Mouse (Mus musculus) limb, embryonic 10.5 days (tissue): Measurements from ENCODE around the gene Smim14. TPM values are rescaled to one million over a fixed set of nuclear protein-coding genes. Genes with fewer than 3 reads are reported as not detected.
A peak's percentile ranks its signal among the peaks of the same experiment; 100 is the strongest.

ENCODE experiments used
- DNase-seq: peaks from one replicate; pipeline ENCODE4 v3.0.0-alpha.2; 2017; ENCODE audit warnings: low spot score
- H3K27ac ChIP-seq: fragments of 300-500 bp; sonication (generic); 2 replicates; pipeline ENCODE4 v1.5.1; 2016; ENCODE audit warnings: mild to moderate bottlenecking
- H3K27me3 ChIP-seq: fragments of 300-500 bp; sonication (generic); 2 replicates; pipeline ENCODE4 v1.6.1; 2016; ENCODE audit warnings: low read depth, mild to moderate bottlenecking; ENCODE audit not compliant: poor library complexity, severe bottlenecking
- H3K36me3 ChIP-seq: fragments of 300-500 bp; sonication (generic); 2 replicates; pipeline ENCODE4 v1.6.1; 2016; ENCODE audit warnings: mild to moderate bottlenecking, moderate library complexity
- H3K4me1 ChIP-seq: fragments of 300-500 bp; sonication (generic); 2 replicates; pipeline ENCODE4 v1.6.1; 2016
- H3K4me3 ChIP-seq: fragments of 300-500 bp; sonication (generic); 2 replicates; pipeline ENCODE4 v1.5.1; 2016; ENCODE audit warnings: mild to moderate bottlenecking, moderate library complexity
- H3K9me3 ChIP-seq: fragments of 300-500 bp; sonication (generic); replicated peaks from 2 replicates; pipeline ENCODE4 v1.6.1; 2016; ENCODE audit warnings: mild to moderate bottlenecking
- WGBS: fragments of 180-500 bp; shearing (Covaris S2); methylation state at CpG from one replicate; pipeline ENCODE4 v1.1.7; 2016; 5-methylcytosine and 5-hydroxymethylcytosine counted together
- polyA plus RNA-seq: library from polyadenylated mRNA; unstranded; fragments of >200 nt; fragmentation: Nextera tagmentation; extraction: Ambion mirVana; gene quantifications from 2 replicates; pipeline ENCODE4 v1.2.1, GENCODE M21; 2016

Gene Smim14
- polyA plus RNA-seq, 1 experiment from 2014 or later: 67.0 TPM

- no peaks in the 10 kb centered on the region for H3K4me1 ChIP-seq
- no peak overlapping the region for H3K27ac ChIP-seq
- H3K27me3 ChIP-seq: no peaks in the 10 kb centered on the region
- H3K36me3 ChIP-seq: no peaks in the 10 kb centered on the region
- no peak overlapping the region for H3K4me3 ChIP-seq
- no peak for DNase-seq
- WGBS: 84% methylated on average over 8 of the region's 8 CpGs
- H3K9me3 ChIP-seq: no peaks in the 10 kb centered on the region
Observed at GRCm38 (mm10) chr5:65508395-65508794, 28.6 kb downstream of the Smim14 start.

- Histone ChIP-seq H3K36me3 (no peaks in the 10 kb centered on the region), H3K4me3 (no peak overlapping the region), H3K27me3 (no peaks in the 10 kb centered on the region), H3K27ac (no peak overlapping the region), H3K9me3 (no peaks in the 10 kb centered on the region), H3K4me1 (no peaks in the 10 kb centered on the region)
- DNase-seq: peak; percentile 37
- WGBS: 11% methylated on average over 8 of the region's 8 CpGs
Observed at GRCm38 (mm10) chr5:65505786-65506185, 31.2 kb downstream of the Smim14 start.

GRCm38 (mm10) chr5:65501407-65501806 lies 35.6 kb downstream of the Smim14 start:
- H3K27ac ChIP-seq: no peak overlapping the region
- H3K4me1 ChIP-seq: no peaks in the 10 kb centered on the region
- H3K4me3 ChIP-seq: no peak overlapping the region
- WGBS: 93% methylated on average over 9 of the region's 9 CpGs
- H3K9me3 ChIP-seq: no peaks in the 10 kb centered on the region
- H3K27me3 ChIP-seq: no peaks in the 10 kb centered on the region
- DNase-seq: no peak
- H3K36me3 ChIP-seq: no peaks in the 10 kb centered on the region

- Histone ChIP-seq H3K9me3 (no peaks in the 10 kb centered on the region), H3K4me1 (no peaks in the 10 kb centered on the region), H3K27me3 (no peaks in the 10 kb centered on the region), H3K4me3 (no peak overlapping the region), H3K36me3 (no peaks in the 10 kb centered on the region), H3K27ac (no peak overlapping the region)
- no peak for DNase-seq
- 87% methylated on average over 7 of the region's 7 CpGs for WGBS
Observed at GRCm38 (mm10) chr5:65500231-65500630, 36.8 kb downstream of the Smim14 start.

GRCm38 (mm10) chr5:65492716-65493531 lies 44.1 kb downstream of the Smim14 start, which contains the start of gene Gm43552:
Gene Gm43552 (minus strand): TSS chr5:65492833.
- peak within 1 kb of the TSS; percentile 97 for H3K4me3 ChIP-seq
- peaks cover 5% of the 10 kb centered on the region; the same call in 1 of the 2 replicates for H3K27me3 ChIP-seq
- peak within 1 kb of the TSS; percentile 93 for H3K27ac ChIP-seq
- H3K9me3 ChIP-seq: no peaks in the 10 kb centered on the region
- under 1% methylated on average over 65 of the region's 69 CpGs for WGBS
- H3K4me1 ChIP-seq: peaks cover 13% of the 10 kb centered on the region
- H3K36me3 ChIP-seq: no peaks in the 10 kb centered on the region; the same call in 1 of the 2 replicates
- peak; percentile 92 for DNase-seq

GRCm38 (mm10) chr5:65491767-65492715 lies 44.9 kb downstream of the Smim14 start:
- H3K4me3 ChIP-seq: peak overlapping the region; percentile 97
- H3K4me1 ChIP-seq: peaks cover 13% of the 10 kb centered on the region
- DNase-seq: peak; percentile 77
- H3K9me3 ChIP-seq: no peaks in the 10 kb centered on the region
- under 1% methylated on average over 57 of the region's 57 CpGs for WGBS
- H3K36me3 ChIP-seq: no peaks in the 10 kb centered on the region; the same call in 1 of the 2 replicates
- H3K27ac ChIP-seq: peak overlapping the region; percentile 93
- peaks cover 5% of the 10 kb centered on the region; the same call in 1 of the 2 replicates for H3K27me3 ChIP-seq

GRCm38 (mm10) chr5:65489830-65490229 lies 47.2 kb downstream of the Smim14 start:
- DNase-seq: no peak
- Histone ChIP-seq H3K4me1 (peaks cover 16% of the 10 kb centered on the region), H3K4me3 (no peak overlapping the region), H3K9me3 (no peaks in the 10 kb centered on the region), H3K27ac (no peak overlapping the region), H3K27me3 (peaks cover 5% of the 10 kb centered on the region; the same call in 1 of the 2 replicates), H3K36me3 (no peaks in the 10 kb centered on the region; the same call in 1 of the 2 replicates)
- WGBS: 85% methylated on average over 4 of the region's 4 CpGs

- Histone ChIP-seq H3K27me3 (peaks cover 5% of the 10 kb centered on the region; the same call in 1 of the 2 replicates), H3K36me3 (no peaks in the 10 kb centered on the region; the same call in 1 of the 2 replicates), H3K27ac (no peak overlapping the region), H3K4me1 (peaks cover 16% of the 10 kb centered on the region), H3K4me3 (no peak overlapping the region), H3K9me3 (no peaks in the 10 kb centered on the region)
- no peak for DNase-seq
- 85% methylated on average over 7 of the region's 7 CpGs for WGBS
Observed at GRCm38 (mm10) chr5:65488725-65489124, 48.3 kb downstream of the Smim14 start.

GRCm38 (mm10) chr5:65487381-65487780 lies 49.6 kb downstream of the Smim14 start:
- Histone ChIP-seq H3K27me3 (peaks cover 5% of the 10 kb centered on the region; the same call in 1 of the 2 replicates), H3K27ac (no peak overlapping the region), H3K9me3 (no peaks in the 10 kb centered on the region), H3K36me3 (no peaks in the 10 kb centered on the region; the same call in 1 of the 2 replicates), H3K4me1 (peaks cover 12% of the 10 kb centered on the region), H3K4me3 (no peak overlapping the region)
- WGBS: 88% methylated on average over 10 of the region's 10 CpGs
- DNase-seq: no peak

- H3K9me3 ChIP-seq: no peaks in the 10 kb centered on the region
- no peak for DNase-seq
- peaks cover 5% of the 10 kb centered on the region; the same call in 1 of the 2 replicates for H3K27me3 ChIP-seq
- no peak overlapping the region for H3K27ac ChIP-seq
- no peaks in the 10 kb centered on the region; the same call in 1 of the 2 replicates for H3K36me3 ChIP-seq
- H3K4me3 ChIP-seq: no peak overlapping the region
- peaks cover 7% of the 10 kb centered on the region for H3K4me1 ChIP-seq
- 92% methylated on average over 2 of the region's 2 CpGs for WGBS
Observed at GRCm38 (mm10) chr5:65486514-65486913, 50.5 kb downstream of the Smim14 start.

- Histone ChIP-seq H3K27me3 (no peaks in the 10 kb centered on the region), H3K36me3 (no peaks in the 10 kb centered on the region), H3K4me1 (peaks cover 4% of the 10 kb centered on the region), H3K27ac (no peak overlapping the region), H3K4me3 (no peak overlapping the region), H3K9me3 (no peaks in the 10 kb centered on the region)
- whole genome bisulfite sequencing: 78% methylated on average over 4 of the region's 4 CpGs
- DNase-seq: no peak
Observed at GRCm38 (mm10) chr5:65482996-65483395, 54.0 kb downstream of the Smim14 start.

- Histone ChIP-seq H3K36me3 (no peaks in the 10 kb centered on the region), H3K4me3 (no peak overlapping the region), H3K9me3 (no peaks in the 10 kb centered on the region), H3K27me3 (no peaks in the 10 kb centered on the region), H3K4me1 (no peaks in the 10 kb centered on the region), H3K27ac (no peak overlapping the region)
- no peak for DNase-seq
- 91% methylated on average over 4 of the region's 4 CpGs for WGBS
Observed at GRCm38 (mm10) chr5:65480511-65480910, 56.5 kb downstream of the Smim14 start.
